Mouse (Mus musculus) hindbrain, embryonic 11.5 days (tissue): Measurements from ENCODE around the gene Bcar3. TPM values are rescaled to one million over a fixed set of nuclear protein-coding genes. Genes with fewer than 3 reads are reported as not detected.
A peak's percentile ranks its signal among the peaks of the same experiment; 100 is the strongest.

ENCODE experiments used
- ATAC-seq: fragments of 200-750 bp; cut with Nextera tagmentation; 2 replicates; pipeline ENCODE4 v1.8.0; 2017; ENCODE audit warnings: mild to moderate bottlenecking, moderate TSS enrichment, moderate library complexity; ENCODE audit not compliant: low FRiP score
- DNase-seq: peaks from one replicate; pipeline ENCODE4 v3.0.0-alpha.2; 2015; ENCODE audit warnings: low spot score
- H3K27ac ChIP-seq: fragments of 300-500 bp; sonication (generic); 2 replicates; pipeline ENCODE4 v1.5.1; 2014; ENCODE audit warnings: mild to moderate bottlenecking, low read depth, low read length
- H3K27me3 ChIP-seq: fragments of 300-500 bp; sonication (generic); 2 replicates; pipeline ENCODE4 v1.6.1; 2014; ENCODE audit warnings: mild to moderate bottlenecking, low read length, moderate library complexity, mixed read lengths; ENCODE audit not compliant: control insufficient read depth, insufficient read depth
- H3K36me3 ChIP-seq: fragments of 300-500 bp; sonication (generic); 2 replicates; pipeline ENCODE4 v1.6.1; 2014; ENCODE audit warnings: mild to moderate bottlenecking, low read length, moderate library complexity, mixed read lengths; ENCODE audit not compliant: control insufficient read depth, insufficient read depth
- H3K4me1 ChIP-seq: fragments of 300-500 bp; sonication (generic); replicated peaks from 2 replicates; pipeline ENCODE4 v1.6.1; 2014; ENCODE audit warnings: low read length, mixed read lengths; ENCODE audit not compliant: control insufficient read depth, insufficient read depth
- H3K4me2 ChIP-seq: fragments of 300-500 bp; sonication (generic); replicated peaks from 2 replicates; pipeline ENCODE4 v1.6.1; 2014; ENCODE audit warnings: mild to moderate bottlenecking, low read depth, low read length
- H3K4me3 ChIP-seq: fragments of 300-500 bp; sonication (generic); 2 replicates; pipeline ENCODE4 v1.5.1; 2014; ENCODE audit warnings: low read depth, low read length
- H3K9ac ChIP-seq: fragments of 300-500 bp; sonication (generic); 2 replicates; pipeline ENCODE4 v1.6.1; 2014; ENCODE audit warnings: low read depth, low read length
- H3K9me3 ChIP-seq: fragments of 300-500 bp; sonication (generic); 2 replicates; pipeline ENCODE4 v1.6.1; 2016; ENCODE audit warnings: low read length; ENCODE audit not compliant: control insufficient read depth
- WGBS: fragments of 180-500 bp; shearing (Covaris S2); extraction: QIAGEN DNeasy Blood & Tissue Kit; methylation state at CpG from one replicate; pipeline ENCODE4 v1.1.7; 2014; 5-methylcytosine and 5-hydroxymethylcytosine counted together
- polyA plus RNA-seq: library from polyadenylated mRNA; unstranded; fragments of >200 nt; fragmentation: Nextera tagmentation; extraction: Ambion mirVana; gene quantifications from 2 replicates; pipeline ENCODE4 v1.2.1, GENCODE M21; 2014

Gene Bcar3
- polyA plus RNA-seq, 1 experiment from 2014 or later: 6.7 TPM

DNA sequence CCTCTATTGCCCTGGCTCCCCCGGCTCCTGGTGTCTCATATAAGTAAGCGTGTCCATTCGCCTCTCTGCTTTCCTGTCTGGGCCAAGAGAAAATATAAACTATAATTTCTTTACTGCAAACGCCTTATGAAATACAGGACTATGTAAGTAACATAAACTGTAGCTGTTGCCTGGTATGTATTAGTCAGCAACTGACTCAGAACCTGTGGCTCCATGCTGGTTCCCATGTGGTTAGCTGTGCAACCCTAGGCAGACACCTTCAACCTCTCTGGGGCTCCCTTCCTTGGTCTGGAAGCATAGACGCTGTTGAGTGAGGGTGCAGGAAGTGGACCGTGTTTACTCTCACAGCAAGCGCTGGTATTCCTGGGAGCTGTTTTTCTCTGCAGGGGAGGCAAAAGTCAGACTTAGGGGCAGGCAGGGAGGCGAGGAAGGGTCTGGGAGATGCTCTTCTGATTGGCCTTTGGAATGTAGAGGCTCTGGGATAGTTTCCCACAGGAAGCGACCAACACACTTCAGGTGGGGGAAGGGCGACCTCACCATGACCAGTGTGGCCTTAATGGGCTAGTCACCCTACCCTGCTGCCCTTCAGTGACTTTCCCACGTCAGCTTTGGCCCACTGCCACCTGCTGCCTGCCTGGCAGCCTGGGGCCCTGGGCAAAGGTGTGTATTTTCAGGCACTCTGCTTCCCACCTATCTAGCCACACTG, 215.8 kb downstream of the Bcar3 start:
- Histone ChIP-seq H3K9ac (no peak overlapping the region), H3K27me3 (no peaks in the 10 kb centered on the region), H3K4me2 (no peak overlapping the region), H3K4me1 (no peaks in the 10 kb centered on the region; the same call in 1 of the 2 replicates), H3K27ac (no peak overlapping the region), H3K9me3 (no peaks in the 10 kb centered on the region), H3K36me3 (no peaks in the 10 kb centered on the region), H3K4me3 (no peak overlapping the region)
- ATAC-seq (no peak), DNase-seq (no peak)
- 66% methylated on average over 11 of the region's 11 CpGs for WGBS

GRCm38 (mm10) chr3:122510240-122510750, 216.4 kb downstream of the Bcar3 start:
- no peak for DNase-seq
- ATAC-seq: no peak
- no peaks in the 10 kb centered on the region for H3K9me3 ChIP-seq
- H3K27me3 ChIP-seq: no peaks in the 10 kb centered on the region
- 90% methylated on average over 14 of the region's 14 CpGs for WGBS
- no peaks in the 10 kb centered on the region for H3K36me3 ChIP-seq
- no peak overlapping the region for H3K4me2 ChIP-seq
- H3K9ac ChIP-seq: no peak overlapping the region
- H3K4me1 ChIP-seq: no peaks in the 10 kb centered on the region
- no peak overlapping the region for H3K27ac ChIP-seq
- H3K4me3 ChIP-seq: no peak overlapping the region

DNA sequence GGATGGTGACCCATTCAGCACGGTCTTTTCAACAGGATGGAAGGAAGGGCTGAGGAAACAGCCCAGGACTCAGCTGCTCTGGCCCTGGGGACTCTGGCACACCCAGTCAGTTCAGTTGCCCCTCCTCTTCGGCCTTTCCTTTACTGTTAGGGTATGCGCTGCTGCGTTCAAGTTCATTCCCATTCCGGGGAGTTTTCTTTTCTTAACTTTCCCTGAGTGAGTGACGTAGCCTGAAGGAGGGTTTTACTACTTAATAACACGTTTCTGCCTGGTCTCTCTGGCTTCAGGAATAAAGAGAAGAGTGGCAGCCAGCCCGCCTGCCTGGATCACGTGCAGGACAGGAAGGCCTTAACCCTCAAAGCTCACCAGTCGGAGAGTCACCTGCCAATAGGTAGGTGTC, 217.0 kb downstream of the Bcar3 start:
- DNase-seq (no peak), ATAC-seq (no peak)
- Histone ChIP-seq H3K9ac (no peak overlapping the region), H3K27me3 (no peaks in the 10 kb centered on the region), H3K4me3 (no peak overlapping the region), H3K36me3 (no peaks in the 10 kb centered on the region), H3K9me3 (no peaks in the 10 kb centered on the region), H3K27ac (no peak overlapping the region), H3K4me1 (no peaks in the 10 kb centered on the region), H3K4me2 (no peak overlapping the region)
- 82% methylated on average over 10 of the region's 10 CpGs for WGBS

DNA sequence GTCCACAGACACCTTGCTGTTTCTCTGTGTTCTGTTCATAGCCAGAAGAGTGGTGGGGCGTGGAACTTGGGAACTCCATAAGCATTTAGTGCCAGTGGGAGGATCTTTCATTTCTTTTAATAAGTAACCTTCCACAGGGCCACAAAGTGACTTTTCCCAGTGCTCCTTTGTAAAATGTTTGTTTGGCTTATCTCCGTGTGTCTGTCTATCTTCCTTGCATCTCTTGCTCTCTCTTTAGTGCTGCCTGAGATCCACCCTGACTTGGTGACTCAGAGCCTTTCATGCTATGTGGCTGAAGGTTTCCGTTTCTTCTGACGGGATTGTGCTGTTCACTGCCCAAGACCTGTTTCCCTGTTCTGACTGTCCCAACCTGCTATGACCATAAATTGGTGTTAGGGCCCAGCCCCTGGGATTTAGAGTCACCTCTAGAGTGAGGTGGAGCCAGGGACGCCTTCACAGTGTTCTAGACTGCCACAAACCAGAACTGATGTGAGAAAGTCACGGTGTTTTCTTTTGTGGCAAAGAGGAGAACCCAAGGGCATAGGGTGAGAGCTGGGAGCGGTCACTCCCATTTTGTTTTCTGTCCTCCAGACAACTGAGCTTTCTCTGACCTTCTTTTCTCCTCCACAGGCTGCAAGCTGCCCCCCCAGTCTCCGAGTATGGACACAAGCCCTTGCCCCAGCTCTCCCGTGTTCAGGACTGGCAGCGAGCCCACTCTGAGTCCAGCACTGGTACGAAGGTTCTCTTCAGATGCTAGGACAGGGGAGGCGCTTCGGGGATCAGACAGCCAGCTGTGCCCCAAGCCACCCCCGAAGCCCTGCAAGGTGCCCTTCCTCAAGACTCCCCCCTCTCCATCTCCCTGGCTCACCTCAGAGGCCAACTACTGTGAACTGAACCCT, 218.0 kb downstream of the Bcar3 start:
- no peak overlapping the region for H3K9ac ChIP-seq
- no peaks in the 10 kb centered on the region for H3K36me3 ChIP-seq

GRCm38 (mm10) chr3:122512725-122513375, 218.9 kb downstream of the Bcar3 start:
- Histone ChIP-seq H3K27me3 (no peaks in the 10 kb centered on the region), H3K36me3 (no peaks in the 10 kb centered on the region)
- 91% methylated on average over 16 of the region's 16 CpGs for WGBS

More for the DNA sequence above, 218.0 kb downstream of the Bcar3 start:
- no peak overlapping the region for H3K4me2 ChIP-seq
- WGBS: 91% methylated on average over 14 of the region's 14 CpGs
- ATAC-seq: no peak
- no peaks in the 10 kb centered on the region for H3K9me3 ChIP-seq
- H3K27me3 ChIP-seq: no peaks in the 10 kb centered on the region
- no peak for DNase-seq
- no peaks in the 10 kb centered on the region for H3K4me1 ChIP-seq
- H3K4me3 ChIP-seq: no peak overlapping the region
- no peak overlapping the region for H3K27ac ChIP-seq

GRCm38 (mm10) chr3:122515568-122516326, 221.8 kb downstream of the Bcar3 start:
- Histone ChIP-seq H3K9me3 (no peaks in the 10 kb centered on the region), H3K4me3 (no peak overlapping the region), H3K4me1 (0 out of 2 replicates have a peak, but pooled peaks cover 2% of the 10 kb centered on the region), H3K9ac (no peak overlapping the region), H3K27me3 (no peaks in the 10 kb centered on the region), H3K27ac (no peak overlapping the region), H3K4me2 (no peak overlapping the region), H3K36me3 (no peaks in the 10 kb centered on the region)
- no peak for DNase-seq
- 87% methylated on average over 6 of the region's 6 CpGs for WGBS
- no peak for ATAC-seq

More at GRCm38 (mm10) chr3:122512725-122513375, 218.9 kb downstream of the Bcar3 start:
- DNase-seq (no peak), ATAC-seq (no peak)
- Histone ChIP-seq H3K4me2 (no peak overlapping the region), H3K27ac (no peak overlapping the region), H3K4me3 (no peak overlapping the region), H3K4me1 (0 out of 2 replicates have a peak, but pooled peaks cover 2% of the 10 kb centered on the region), H3K9ac (no peak overlapping the region), H3K9me3 (no peaks in the 10 kb centered on the region)

DNA sequence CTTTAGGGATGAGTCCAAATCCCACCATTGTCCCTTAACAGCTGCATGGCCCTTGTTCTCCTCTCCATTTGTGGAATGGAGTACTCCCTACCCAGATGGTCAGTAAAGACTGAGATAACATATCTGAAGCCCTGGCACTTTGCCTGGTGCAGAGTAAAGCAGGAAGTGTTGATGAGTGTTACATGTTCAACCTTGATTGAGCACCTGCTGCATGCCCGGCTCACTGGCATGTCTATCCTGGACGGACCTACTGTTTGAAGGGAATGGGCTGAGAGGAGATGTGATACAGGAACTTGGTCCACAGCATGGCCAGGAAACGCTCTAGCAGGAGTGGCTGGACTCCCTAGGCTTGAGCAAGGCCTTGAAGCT, 222.4 kb downstream of the Bcar3 start:
- WGBS: 93% methylated on average over 3 of the region's 3 CpGs
- Histone ChIP-seq H3K4me1 (0 out of 2 replicates have a peak, but pooled peaks cover 2% of the 10 kb centered on the region), H3K9ac (no peak overlapping the region), H3K27ac (no peak overlapping the region), H3K9me3 (no peaks in the 10 kb centered on the region), H3K36me3 (no peaks in the 10 kb centered on the region), H3K27me3 (no peaks in the 10 kb centered on the region), H3K4me3 (no peak overlapping the region), H3K4me2 (no peak overlapping the region)
- ATAC-seq: no peak
- no peak for DNase-seq

DNA sequence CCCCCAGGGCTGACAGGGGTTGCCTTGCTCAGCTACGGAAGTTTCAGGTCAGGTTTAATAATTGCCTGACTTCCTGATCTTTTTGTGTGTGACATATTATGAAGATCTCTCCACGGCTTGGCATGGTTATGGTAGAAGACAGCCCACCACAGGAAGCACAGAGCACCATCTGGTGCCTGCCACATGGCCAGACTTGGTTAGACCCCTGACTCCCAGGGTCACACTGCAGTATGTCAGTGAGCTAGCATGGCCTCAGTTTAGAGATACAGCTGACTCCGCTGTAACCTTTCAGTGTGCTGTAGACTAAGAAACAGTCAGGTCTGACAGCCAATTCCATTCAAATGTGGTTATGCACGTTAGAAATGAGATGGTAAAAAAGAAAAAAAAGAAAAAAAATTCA, 223.8 kb downstream of the Bcar3 start:
- Histone ChIP-seq H3K4me2 (no peak overlapping the region), H3K27ac (0 out of 2 replicates have a peak overlapping the region, but pooled peaks have one; percentile 30), H3K4me3 (no peak overlapping the region), H3K9ac (no peak overlapping the region), H3K9me3 (no peaks in the 10 kb centered on the region), H3K4me1 (0 out of 2 replicates have a peak, but pooled peaks cover 2% of the 10 kb centered on the region), H3K27me3 (no peaks in the 10 kb centered on the region), H3K36me3 (no peaks in the 10 kb centered on the region)
- no peak for DNase-seq
- whole genome bisulfite sequencing: 63% methylated on average over 4 of the region's 4 CpGs
- ATAC-seq: 0 out of 2 replicates have a peak, but pooled peaks have one; percentile 29
